Mouse (Mus musculus) G1E (cell line): ENCODE data around the gene Ctcfl. TPM values are rescaled to one million over a fixed set of nuclear protein-coding genes. Genes with fewer than 3 reads are reported as not detected.

Experiments used
- ATAC-seq: 2 replicates; pipeline ENCODE4 v1.8.0; 2016; ENCODE audit warnings: mild to moderate bottlenecking; ENCODE audit not compliant: insufficient number of reproducible peaks, poor library complexity, low FRiP score, severe bottlenecking; ENCODE audit errors: extremely low read depth
- DNase-seq: peaks from one replicate; pipeline ENCODE4 v3.0.0; 2012; ENCODE audit warnings: low spot score
- H3K27me3 ChIP-seq: 2 replicates; pipeline ENCODE4 v1.6.1; 2012; ENCODE audit warnings: mild to moderate bottlenecking, low read length, inconsistent platforms; ENCODE audit not compliant: insufficient read depth
- H3K36me3 ChIP-seq: replicated peaks from 2 replicates; pipeline ENCODE3; 2012; ENCODE audit warnings: mild to moderate bottlenecking, inconsistent platforms
- H3K4me1 ChIP-seq: 2 replicates; pipeline ENCODE4 v1.6.1; 2012; ENCODE audit warnings: low read depth, low read length, inconsistent platforms, mixed read lengths; ENCODE audit not compliant: insufficient read depth
- H3K4me3 ChIP-seq: 2 replicates; pipeline ENCODE4 v1.5.1; 2012; ENCODE audit warnings: low read depth, mild to moderate bottlenecking, inconsistent platforms, low read length, moderate library complexity, mixed read lengths
- H3K9me3 ChIP-seq: replicated peaks from 2 replicates; pipeline ENCODE4 v1.6.1; 2012; ENCODE audit warnings: inconsistent platforms
- CTCF ChIP-seq: IDR thresholded peaks from 2 replicates; pipeline ENCODE4 v1.5.1; 2012; ENCODE audit warnings: low read depth, low read length, inconsistent platforms, mixed read lengths
- GATA1 ChIP-seq: IDR thresholded peaks from 2 replicates; pipeline ENCODE4 v1.6.1; 2012; ENCODE audit warnings: borderline replicate concordance, low read length, inconsistent platforms, mixed read lengths
- GATA2 ChIP-seq: IDR thresholded peaks from 2 replicates; pipeline ENCODE4 v1.6.1; 2012; ENCODE audit warnings: low read depth, low read length, inconsistent platforms, borderline replicate concordance
- POLR2AphosphoS5 ChIP-seq: IDR thresholded peaks from 2 replicates; pipeline ENCODE4 v1.6.1; 2012; ENCODE audit warnings: low read depth, low read length, inconsistent platforms; ENCODE audit not compliant: insufficient replicate concordance
- TAL1 ChIP-seq: conservative IDR thresholded peaks from 2 replicates; pipeline ENCODE4 v1.6.1; 2012; ENCODE audit warnings: low read depth, low read length, inconsistent platforms, mixed read lengths
- polyA plus RNA-seq: library from polyadenylated mRNA; stranded (reverse); fragments of >175 nt; gene quantifications from 2 replicates; pipeline ENCODE4 v1.2.3, GENCODE M21; 2012
- total RNA-seq, 2 experiments: library from RNA; stranded (forward) in 1 of 2; stranded (reverse) in 1 of 2; fragments of 200-1000 nt in 1 of 2; fragments of >200 nt in 1 of 2; fragmentation: Nextera tagmentation in 1 of 2; gene quantifications; 2 replicates each; pipeline ENCODE4 v1.2.3; 2014 to 2017

Gene Ctcfl
- total and polyA plus RNA-seq, 3 experiments = not detected

GRCm38 (mm10) chr2:173061443-173062351, 57.6 kb downstream of the Ctcfl start:
- Histone ChIP-seq H3K9me3 (no peaks in the 10 kb centered on the region), H3K4me1 (peaks cover 38% of the 10 kb centered on the region), H3K4me3 (peak overlapping the region; percentile 58), H3K27me3 (0 out of 2 replicates have a peak, but pooled peaks cover 3% of the 10 kb centered on the region), H3K36me3 (peaks cover 13% of the 10 kb centered on the region)
- TF ChIP-seq CTCF (no peak), TAL1 (no peak), GATA1 (no peak), POLR2AphosphoS5 (no peak), GATA2 (no peak)
- peak; percentile 80 for DNase-seq
- peak; percentile 87 for ATAC-seq

DNA sequence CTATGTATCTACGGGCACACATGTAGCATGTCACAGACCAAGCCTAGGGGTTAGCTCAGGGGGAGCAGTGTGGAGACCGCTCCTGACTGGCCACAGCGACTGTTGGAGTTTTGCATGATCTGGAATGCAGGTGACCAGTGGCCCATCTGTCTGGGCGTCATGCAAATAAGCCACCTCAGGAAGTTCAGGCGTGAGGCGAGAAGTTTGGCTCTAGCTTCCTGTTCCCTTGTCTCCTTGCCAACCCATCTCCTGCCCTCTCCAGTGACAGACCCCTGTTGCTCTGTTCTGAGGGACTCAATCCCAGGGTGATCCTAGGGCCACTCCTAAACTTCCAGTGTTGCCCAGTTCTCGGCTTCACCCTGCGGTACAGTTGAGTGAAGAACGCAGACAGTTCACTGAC, 58.9 kb downstream of the Ctcfl start:
- TF ChIP-seq CTCF (no peak), GATA2 (no peak), POLR2AphosphoS5 (no peak), TAL1 (no peak), GATA1 (no peak)
- H3K9me3 ChIP-seq = no peaks in the 10 kb centered on the region
- DNase-seq = no peak
- peaks cover 45% of the 10 kb centered on the region for H3K4me1 ChIP-seq
- no peak for ATAC-seq
- peaks cover 13% of the 10 kb centered on the region for H3K36me3 ChIP-seq
- no peak overlapping the region for H3K4me3 ChIP-seq
- 0 out of 2 replicates have a peak, but pooled peaks cover 3% of the 10 kb centered on the region for H3K27me3 ChIP-seq

DNA sequence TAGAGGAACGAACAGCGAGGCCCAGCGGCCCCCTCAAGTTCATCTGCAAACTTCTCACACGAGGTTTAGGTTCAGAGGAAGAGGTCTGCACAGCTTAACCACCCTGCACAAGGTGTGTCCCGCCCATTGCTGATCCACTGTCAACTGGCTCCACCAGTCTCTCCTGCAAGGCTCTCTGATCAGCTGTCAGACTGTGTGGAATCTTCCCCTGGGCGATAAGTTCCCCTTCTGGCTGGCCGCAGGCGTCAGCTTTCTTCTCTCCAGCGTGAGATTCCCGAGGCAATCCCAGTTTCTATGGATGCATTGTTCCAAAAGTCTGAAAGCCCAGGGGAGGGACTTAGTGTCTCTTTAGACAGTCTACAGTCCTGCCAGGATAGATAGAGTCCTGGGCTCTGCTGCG, 61.1 kb downstream of the Ctcfl start:
- TF ChIP-seq GATA1 (no peak), TAL1 (no peak), CTCF (no peak), GATA2 (no peak), POLR2AphosphoS5 (no peak)
- H3K27me3 ChIP-seq = peaks cover 13% of the 10 kb centered on the region; the same call in 1 of the 2 replicates
- H3K4me3 ChIP-seq = no peak overlapping the region
- no peaks in the 10 kb centered on the region for H3K9me3 ChIP-seq
- H3K36me3 ChIP-seq = peaks cover 7% of the 10 kb centered on the region
- DNase-seq = no peak
- ATAC-seq = no peak
- H3K4me1 ChIP-seq = peaks cover 48% of the 10 kb centered on the region

DNA sequence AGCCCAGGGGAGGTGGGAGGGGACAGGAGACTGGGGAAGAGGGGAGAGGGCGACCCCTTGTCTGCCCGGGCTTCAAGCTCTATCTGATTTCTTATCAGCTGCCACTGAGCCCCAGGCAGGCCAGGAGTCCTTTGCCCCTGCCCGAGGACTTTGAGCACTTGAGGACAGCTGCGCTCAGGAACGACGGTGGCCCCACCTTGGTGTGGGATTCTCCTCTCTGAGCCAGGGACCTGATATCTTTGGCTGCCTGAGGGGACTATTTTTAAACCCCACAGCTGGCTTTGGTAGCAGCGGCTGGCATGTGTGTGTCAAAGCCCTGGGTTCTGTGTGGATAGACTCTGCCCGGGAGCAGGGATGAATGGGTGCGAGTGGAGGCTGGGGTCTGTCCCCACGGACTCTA, 61.7 kb downstream of the Ctcfl start:
- Histone ChIP-seq H3K27me3 (peaks cover 17% of the 10 kb centered on the region; the same call in 1 of the 2 replicates), H3K36me3 (peaks cover 7% of the 10 kb centered on the region), H3K4me3 (no peak overlapping the region), H3K4me1 (peaks cover 46% of the 10 kb centered on the region), H3K9me3 (no peaks in the 10 kb centered on the region)
- ATAC-seq (no peak), DNase-seq (no peak)
- TF ChIP-seq GATA1 = no peak
- no peak for TF ChIP-seq CTCF
- no peak for TF ChIP-seq TAL1
- TF ChIP-seq POLR2AphosphoS5 = no peak
- no peak for TF ChIP-seq GATA2

DNA sequence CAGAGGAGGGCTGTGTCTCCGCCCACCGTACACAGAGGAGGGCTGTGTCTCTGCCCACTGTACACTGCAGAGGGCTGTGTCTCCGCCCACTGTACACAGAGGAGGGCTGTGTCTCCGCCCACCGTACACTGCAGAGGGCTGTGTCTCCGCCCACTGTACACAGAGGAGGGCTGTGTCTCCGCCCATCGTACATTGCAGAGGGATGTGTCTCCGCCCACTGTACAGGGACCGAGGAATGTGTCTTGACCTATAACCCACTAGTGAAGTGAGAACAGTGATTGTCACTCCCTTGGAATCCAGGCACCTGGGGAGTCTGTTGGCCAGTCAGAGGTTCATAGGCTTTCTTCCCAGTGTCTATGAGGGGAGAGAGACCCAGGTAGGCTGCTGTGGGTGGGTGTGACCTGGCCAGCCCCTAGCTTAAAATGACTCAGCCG, 62.4 kb downstream of the Ctcfl start:
- peak; percentile 62; the same call in 1 of the 2 replicates for ATAC-seq
- no peak for DNase-seq
- Histone ChIP-seq H3K9me3 (no peaks in the 10 kb centered on the region), H3K36me3 (peaks cover 7% of the 10 kb centered on the region), H3K4me3 (no peak overlapping the region), H3K4me1 (peaks cover 38% of the 10 kb centered on the region), H3K27me3 (peaks cover 20% of the 10 kb centered on the region; the same call in 1 of the 2 replicates)
- TF ChIP-seq TAL1 (no peak), GATA2 (no peak), GATA1 (no peak), POLR2AphosphoS5 (no peak), CTCF (no peak)

DNA sequence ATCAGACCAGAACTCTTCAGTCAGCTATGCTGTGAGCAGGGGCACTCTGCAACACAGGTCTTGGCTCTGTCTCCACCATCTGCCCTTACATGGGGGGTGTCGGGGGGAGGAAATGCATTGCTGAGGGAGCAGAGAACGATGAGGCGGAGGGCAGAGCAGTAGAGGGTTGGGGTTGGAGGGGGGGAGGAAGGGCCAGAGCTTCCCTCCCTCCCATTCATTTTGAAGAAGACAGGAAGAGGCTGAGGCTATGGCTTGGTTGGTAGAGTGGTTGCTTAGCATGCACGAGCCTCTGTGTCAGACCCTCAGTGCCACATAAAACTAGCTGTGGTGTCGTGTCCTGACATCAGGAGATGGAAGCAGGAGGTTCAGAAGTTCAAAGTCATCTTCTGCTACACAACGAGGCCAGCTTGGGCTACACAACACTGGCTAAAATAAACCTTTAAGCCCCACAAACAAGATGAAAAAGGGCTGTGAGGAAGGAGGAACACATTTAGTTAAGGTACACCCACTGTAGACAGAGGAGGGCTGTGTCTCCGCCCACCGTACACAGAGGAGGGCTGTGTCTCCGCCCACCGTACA, 62.9 kb downstream of the Ctcfl start:
- TF ChIP-seq POLR2AphosphoS5 = no peak
- no peak for TF ChIP-seq TAL1
- no peak for TF ChIP-seq CTCF
- TF ChIP-seq GATA2 = no peak
- no peak for TF ChIP-seq GATA1
- Histone ChIP-seq H3K36me3 (peaks cover 7% of the 10 kb centered on the region), H3K4me3 (no peak overlapping the region), H3K9me3 (no peaks in the 10 kb centered on the region), H3K4me1 (peaks cover 34% of the 10 kb centered on the region), H3K27me3 (peaks cover 24% of the 10 kb centered on the region; the same call in 1 of the 2 replicates)
- DNase-seq (no peak), ATAC-seq (no peak; the same call in 1 of the 2 replicates)
